Mouse (Mus musculus) retina, postnatal 7 days (tissue): ENCODE data around the gene Pdik1l.
A peak's percentile ranks its signal among the peaks of the same experiment; 100 is the strongest.

Experiments used
- DNase-seq: peaks from one replicate; pipeline ENCODE4 v3.0.0-alpha.2; 2012; ENCODE audit warnings: low read depth, low spot score

Gene Pdik1l

DNA sequence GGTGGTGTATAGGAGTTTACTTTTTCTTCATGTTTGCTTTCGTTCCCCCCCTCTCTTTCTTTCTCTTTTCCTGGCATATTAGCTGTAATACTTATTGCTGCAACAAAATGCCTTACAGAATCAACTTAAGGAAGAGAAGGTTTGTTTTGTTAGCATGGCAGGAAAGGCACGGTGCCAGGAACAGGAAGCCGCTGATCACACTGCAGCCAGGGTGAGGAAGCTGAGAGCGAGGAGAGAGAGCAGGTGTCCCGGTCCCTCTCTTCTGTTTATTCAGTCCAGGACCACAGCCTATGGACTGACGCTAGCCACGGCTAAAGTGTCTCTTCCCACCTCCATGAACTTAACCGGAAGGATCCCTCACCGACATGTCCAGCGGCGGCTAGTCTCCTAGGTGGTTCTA, 29.3 kb downstream of the Pdik1l start:
- no peak for DNase-seq

- DNase-seq = no peak
These were observed 30.3 kb downstream of the Pdik1l start for GRCm38 (mm10) chr4:134257198-134258009.

GRCm38 (mm10) chr4:134256407-134257197, 31.1 kb downstream of the Pdik1l start:
- DNase-seq = no peak

GRCm38 (mm10) chr4:134255854-134256253, 31.8 kb downstream of the Pdik1l start:
- DNase-seq = no peak

DNA sequence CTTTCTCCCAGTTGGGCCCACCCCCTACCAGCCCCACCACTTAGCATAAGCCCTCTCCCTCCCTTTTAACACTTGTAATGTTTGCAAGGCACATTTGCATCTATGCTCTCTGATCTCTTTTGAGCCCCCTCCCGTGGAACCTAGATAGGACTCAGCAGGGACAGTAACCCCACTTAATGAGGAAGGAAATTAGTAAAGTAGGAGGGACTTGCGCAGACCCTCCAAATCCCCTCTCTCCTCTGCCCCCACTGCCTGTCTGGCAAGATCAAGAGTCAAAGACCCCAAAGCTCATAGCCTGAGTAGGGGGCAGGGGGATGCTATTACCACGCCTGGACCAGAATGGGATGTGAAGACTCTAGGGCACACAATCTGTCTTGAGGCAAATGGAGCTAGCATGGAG, 32.9 kb downstream of the Pdik1l start:
- DNase-seq = no peak

DNA sequence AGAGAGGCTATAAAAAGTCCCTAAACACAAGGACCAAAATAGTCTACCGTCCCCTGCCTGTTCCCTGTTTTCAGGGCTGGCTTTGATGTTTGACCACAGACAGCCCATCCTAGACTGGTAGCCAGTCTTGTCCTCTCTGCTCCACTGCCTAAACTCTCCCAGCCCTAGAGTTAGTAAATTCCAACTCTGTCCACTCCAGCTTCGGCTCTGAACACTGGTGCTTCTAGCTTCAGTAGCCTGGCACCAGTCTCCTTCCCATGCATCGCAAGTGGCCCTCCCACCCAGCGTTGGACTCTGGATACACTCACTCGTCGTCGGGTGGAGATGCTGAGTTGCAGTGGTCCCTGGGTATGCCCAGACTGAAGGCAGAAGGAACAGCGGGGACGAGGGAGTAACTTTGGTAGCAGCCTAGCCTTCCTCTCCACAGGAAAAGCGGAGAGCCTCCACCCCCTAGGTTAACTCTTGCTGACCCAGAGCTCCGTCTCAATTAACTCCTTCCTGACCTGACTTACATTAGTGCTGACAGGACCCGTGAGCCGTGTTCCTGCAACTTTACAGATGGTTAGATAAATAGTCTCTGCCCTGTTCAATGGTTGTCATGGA, 33.9 kb downstream of the Pdik1l start, which contains the start of gene Grrp1:
Grrp1 (minus strand) TSS at position 385 of the 603 bp plus-strand sequence.
- no peak for DNase-seq

GRCm38 (mm10) chr4:134252911-134253721, 34.6 kb downstream of the Pdik1l start:
- no peak for DNase-seq

DNA sequence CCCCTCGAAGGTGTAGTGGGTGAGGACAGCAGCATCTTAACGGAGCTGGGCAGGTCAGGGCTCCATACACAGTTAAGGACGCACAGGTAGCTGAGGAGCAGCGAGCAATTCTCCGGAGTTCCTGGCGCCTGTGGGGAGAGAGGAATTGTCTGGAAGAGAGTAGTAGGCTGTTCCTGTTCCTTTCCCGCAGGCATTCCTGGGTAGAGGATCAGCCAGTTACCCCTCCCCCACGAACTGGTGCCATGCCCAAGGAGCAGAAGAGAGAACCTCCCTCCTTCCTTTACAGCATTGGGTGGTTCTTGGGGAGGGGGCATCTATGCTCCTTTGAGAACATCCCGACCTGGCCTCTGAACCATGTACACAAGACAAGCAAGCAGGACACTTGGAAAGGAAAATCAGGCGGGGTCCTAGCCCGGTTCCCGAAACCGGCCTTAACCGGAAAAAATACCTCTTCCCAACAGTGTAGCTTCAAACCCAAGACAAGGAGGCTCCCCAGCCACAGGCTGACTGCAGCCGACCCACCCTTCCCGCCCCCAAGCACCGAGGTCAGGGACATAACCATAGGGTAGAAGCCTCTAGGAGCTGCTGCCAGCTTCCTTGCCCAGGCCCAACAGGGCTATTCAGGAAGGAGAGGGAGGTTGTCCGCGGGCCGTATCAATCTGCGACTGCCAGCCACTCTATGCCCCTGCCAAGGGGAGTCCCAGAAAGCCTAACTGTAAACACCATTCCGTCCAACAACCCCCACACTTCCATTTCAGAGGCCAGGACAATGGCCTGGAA, 35.4 kb downstream of the Pdik1l start:
- no peak for DNase-seq

GRCm38 (mm10) chr4:134251241-134252130, 36.2 kb downstream of the Pdik1l start:
- no peak for DNase-seq

DNA sequence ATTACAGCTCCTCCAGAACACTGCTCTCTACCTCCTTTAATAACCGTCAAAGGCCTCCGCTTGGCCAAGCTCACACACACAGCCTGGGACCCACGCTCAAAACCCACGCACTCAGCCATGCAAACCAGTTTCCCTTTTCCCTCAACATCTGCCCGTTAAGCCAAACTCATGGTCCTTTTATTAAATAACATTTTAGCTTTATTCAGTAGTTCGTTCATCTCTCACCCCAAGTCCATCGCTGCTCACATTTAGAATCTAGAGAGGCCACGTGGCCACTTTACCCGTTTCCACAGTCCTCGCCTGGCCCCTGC, 36.8 kb downstream of the Pdik1l start:
- DNase-seq = no peak

DNA sequence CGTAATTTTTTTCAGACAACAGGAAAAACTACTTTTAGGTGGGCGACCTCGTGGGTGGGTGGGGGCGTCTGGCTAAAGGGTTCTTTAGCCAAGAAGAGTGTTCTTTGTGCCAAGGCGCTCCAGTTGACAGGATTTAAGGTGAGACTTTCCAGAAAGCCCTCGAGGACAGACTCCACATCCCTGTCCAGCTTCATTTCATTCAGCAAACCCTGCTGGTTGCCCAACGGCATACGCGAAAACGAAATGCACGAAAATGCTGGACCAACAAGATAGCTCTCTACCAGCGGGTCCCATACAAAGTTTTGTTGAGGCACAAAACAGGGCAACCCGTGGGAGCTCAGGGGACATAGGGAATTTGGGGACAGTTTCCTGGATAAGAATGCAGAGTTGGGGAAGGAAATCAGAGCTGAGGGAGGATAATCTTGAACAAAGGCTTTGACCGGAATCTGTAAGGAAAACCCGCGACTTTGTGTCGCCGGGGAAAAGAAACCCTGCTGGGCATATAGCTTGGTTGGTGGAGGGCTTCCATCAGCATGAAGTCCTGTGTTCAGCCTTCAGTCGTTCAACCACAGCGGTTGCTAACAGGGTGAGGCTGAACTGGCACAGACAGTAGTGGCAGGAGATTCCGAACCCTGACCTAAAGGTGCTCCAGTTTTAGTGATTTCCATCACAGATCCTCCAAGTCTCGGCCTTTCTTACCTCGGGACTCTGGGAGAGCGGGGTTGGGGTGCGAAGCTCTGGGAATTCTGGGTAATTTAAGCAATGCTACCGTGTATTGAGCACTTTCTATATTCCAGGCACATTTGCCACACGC, 37.4 kb downstream of the Pdik1l start:
- no peak for DNase-seq

- DNase-seq = peak; percentile 67
These were observed 38.0 kb downstream of the Pdik1l start for GRCm38 (mm10) chr4:134249651-134250050.

DNA sequence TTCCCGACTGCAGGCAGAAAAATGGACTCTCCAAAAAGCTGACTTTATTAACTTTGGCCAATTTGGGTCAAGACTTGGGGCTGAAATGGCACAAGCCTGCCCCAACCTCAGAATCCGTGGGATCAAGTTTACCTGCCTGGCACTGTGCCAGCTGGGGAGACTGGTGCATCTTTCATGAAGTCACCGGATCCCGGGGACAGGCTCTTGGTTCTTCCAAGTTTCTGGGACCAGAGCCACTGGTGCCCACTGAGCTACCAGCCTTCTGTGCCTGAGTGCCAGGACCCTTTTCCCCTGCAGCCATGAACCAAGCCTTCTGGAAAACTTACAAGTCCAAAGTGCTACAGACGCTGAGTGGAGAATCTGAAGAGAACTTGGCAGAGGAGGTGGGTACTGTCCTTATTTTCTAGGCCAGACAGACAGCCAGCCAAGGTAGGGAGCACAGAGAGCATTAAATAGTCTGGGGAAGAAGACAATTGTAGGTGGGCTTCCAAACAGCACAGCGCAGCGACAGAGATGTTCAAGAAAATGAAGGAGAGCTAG, 40.9 kb downstream of the Pdik1l start, which contains the start of gene Gm30191:
Gm30191 (plus strand) TSS at position 217 of the 540 bp plus-strand sequence.
- DNase-seq = no peak

GRCm38 (mm10) chr4:134246256-134246655, 41.4 kb downstream of the Pdik1l start:
- no peak for DNase-seq

- DNase-seq = peak; percentile 81
These were observed 42.4 kb downstream of the Pdik1l start, which contains the start of gene Zfp593 for GRCm38 (mm10) chr4:134245148-134245843. Zfp593 (minus strand) TSS chr4:134245592.

DNA sequence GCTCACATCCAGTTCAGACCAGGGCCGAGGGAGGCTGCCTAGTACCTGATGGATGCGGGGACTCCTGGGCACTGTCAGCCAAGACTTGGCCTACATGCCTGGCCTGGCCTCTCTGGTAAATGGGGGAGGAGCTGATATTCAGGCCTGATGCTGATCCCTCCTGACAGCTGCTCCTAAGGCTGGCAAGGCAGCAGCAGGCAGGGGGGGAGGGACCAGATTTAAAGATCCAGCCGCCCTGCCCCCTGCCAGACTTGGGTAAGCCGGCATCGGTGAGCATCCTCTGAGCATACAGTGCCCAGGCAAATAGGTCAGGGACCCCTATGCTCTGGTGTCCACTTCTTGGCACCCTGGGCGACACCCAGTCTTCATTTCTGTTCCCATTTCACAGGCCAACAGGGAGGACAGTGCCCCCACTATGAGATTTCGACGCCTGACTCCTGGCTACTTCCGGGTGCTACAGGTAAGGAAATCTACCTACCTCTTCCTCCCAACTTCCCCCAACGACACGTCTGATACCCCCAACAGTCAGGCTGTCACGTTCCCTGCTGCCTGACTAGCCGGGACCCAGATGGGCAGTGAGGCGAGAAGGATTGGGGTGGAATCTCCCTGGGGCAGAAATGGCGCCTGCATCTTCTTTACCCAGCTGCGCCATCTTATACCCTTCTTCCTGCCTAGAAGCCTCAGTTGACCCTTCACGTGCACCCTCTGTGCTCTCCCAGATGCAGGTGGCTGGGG, 44.0 kb downstream of the Pdik1l start, which contains the start of gene E130218I03Rik:
E130218I03Rik (plus strand) TSS at position 147 of the 735 bp plus-strand sequence.
- peak; percentile 85 for DNase-seq

DNA sequence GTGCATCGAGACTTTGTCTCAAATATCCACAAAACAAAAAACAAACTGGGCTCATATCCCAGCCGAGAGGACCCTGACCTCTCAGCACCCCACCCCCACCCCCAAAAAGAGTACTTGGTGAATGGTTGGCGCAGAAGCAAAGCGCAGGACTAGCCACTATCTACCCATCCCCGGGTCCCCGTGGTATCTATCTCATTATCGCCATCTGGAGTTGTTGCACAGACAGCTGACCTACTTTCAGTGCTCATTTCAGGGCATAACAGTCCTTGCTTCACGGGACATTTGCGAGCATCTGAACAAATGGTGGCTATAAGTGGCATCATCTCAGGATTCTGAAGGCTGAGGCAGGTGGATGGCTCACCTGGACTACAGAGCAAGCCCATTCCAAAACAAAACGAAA, 49.0 kb downstream of the Pdik1l start:
- no peak for DNase-seq
